Mouse (Mus musculus) limb, embryonic 15.5 days (tissue): ENCODE data around the gene Dolk. TPM values are rescaled to one million over a fixed set of nuclear protein-coding genes. Genes with fewer than 3 reads are reported as not detected.

Experiments
- polyA plus RNA-seq: library from polyadenylated mRNA; unstranded; fragments of >200 nt; fragmentation: Nextera tagmentation; extraction: Ambion mirVana; gene quantifications from 2 replicates; pipeline ENCODE4 v1.2.1, GENCODE M21; 2015

Dolk gene
- polyA plus RNA-seq, 1 experiment from 2014 or later, result 31.5 TPM

Other genes with a start within 250 kb of the Dolk start
- 36.7 and 37.0 TPM in 2 replicates for gene Wdr34, start 237.5 kb downstream of the Dolk start, polyA plus RNA-seq
- gene Set, start 229.0 kb downstream of the Dolk start, polyA plus RNA-seq, result 323 and 361 TPM in 2 replicates
- 8.6 and 10.4 TPM in 2 replicates for gene Pkn3, start 208.7 kb downstream of the Dolk start, polyA plus RNA-seq
- 21.1 and 21.6 TPM in 2 replicates for gene Zdhhc12, start 192.7 kb downstream of the Dolk start, polyA plus RNA-seq
- 6.5 and 8.6 TPM in 2 replicates for gene Zer1, start 161.7 kb downstream of the Dolk start, polyA plus RNA-seq
- gene Tbc1d13, start 152.6 kb downstream of the Dolk start, polyA plus RNA-seq, result 5.5 and 8.0 TPM in 2 replicates
- 14.8 and 17.0 TPM in 2 replicates for gene Endog, start 114.8 kb downstream of the Dolk start, polyA plus RNA-seq
- 75.0 and 75.2 TPM in 2 replicates for gene Spout1, start 107.9 kb downstream of the Dolk start, polyA plus RNA-seq
- 12.4 TPM in 2 replicates for gene Kyat1, start 80.5 kb downstream of the Dolk start, polyA plus RNA-seq
- 40.6 and 42.5 TPM in 2 replicates for gene Lrrc8a, start 48.6 kb downstream of the Dolk start, polyA plus RNA-seq
- 0.10 and 0.11 TPM in 2 replicates for gene Gm28035, start 45.8 kb downstream of the Dolk start, polyA plus RNA-seq
- 5.9 and 6.8 TPM in 2 replicates for gene Phyhd1, start 20.1 kb downstream of the Dolk start, polyA plus RNA-seq
- gene Gm28038, start 5.3 kb downstream of the Dolk start, polyA plus RNA-seq, result not detected in 2 replicates
- gene Nup188, start 63 bp upstream of the Dolk start, polyA plus RNA-seq, result 28.2 and 32.4 TPM in 2 replicates
- gene Sh3glb2, start 73.0 kb upstream of the Dolk start, polyA plus RNA-seq, result 87.5 and 88.5 TPM in 2 replicates
- 23.3 and 23.9 TPM in 2 replicates for gene Miga2, start 77.9 kb upstream of the Dolk start, polyA plus RNA-seq
- gene Dolpp1, start 105.9 kb upstream of the Dolk start, polyA plus RNA-seq, result 35.5 and 35.8 TPM in 2 replicates
- gene Crat, start 129.5 kb upstream of the Dolk start, polyA plus RNA-seq, result 23.9 and 37.6 TPM in 2 replicates
- 137 and 149 TPM in 2 replicates for gene Ptpa, start 129.7 kb upstream of the Dolk start, polyA plus RNA-seq
- 1.9 and 2.1 TPM in 2 replicates for gene Ier5l, start 187.9 kb upstream of the Dolk start, polyA plus RNA-seq